In the genomic region with DNA sequence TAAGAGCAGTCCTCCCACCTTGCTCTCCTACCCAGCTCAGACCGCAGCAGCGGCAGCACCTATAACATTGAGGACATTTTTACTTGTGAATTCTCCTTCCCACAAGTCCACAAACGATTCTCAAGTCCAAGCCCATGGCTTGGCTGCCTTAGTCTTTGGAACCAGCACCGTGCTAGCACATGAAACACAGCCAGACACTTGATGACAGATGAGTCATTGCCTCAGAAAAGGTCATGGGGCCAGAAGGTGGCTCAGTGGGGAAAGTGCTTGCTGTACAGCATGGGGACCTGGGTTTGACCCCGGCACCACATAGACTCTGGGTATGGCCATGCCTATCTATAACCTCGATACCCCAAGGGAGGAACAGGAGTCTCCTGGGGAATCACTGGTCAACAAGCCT, we compare ENCODE assay signal across 11 mouse cellular contexts.
A peak's percentile ranks its signal among the peaks of the same experiment; 100 is the strongest.
DNase-seq lines count a peak whose midpoint lies in the region; ATAC-seq lines count a peak whose summit lies in the region.
"Had no signal": no experiment of that assay in that cellular context is flagged by ENCODE, and none has a peak within 500 bp of the region (broad histone marks: within the 10 kb centered on the region; RNA-seq: fewer than 3 reads in every experiment).

No protein-coding gene starts in this region.

- WGBS in heart, embryonic 11.5 days (ENCODE audit: insufficient replicate concordance): 36% methylated on average over 6 of the region's 6 CpGs
- 67% methylated on average over 6 of the region's 6 CpGs for WGBS in liver, embryonic 12.5 days (ENCODE audit: insufficient replicate concordance)

- H3K36me3 ChIP-seq in heart, embryonic 11.5 days (ENCODE audit: control insufficient read depth, insufficient read depth, low read length): no peaks in the 10 kb centered on the region
- H3K36me3 ChIP-seq in liver, embryonic 12.5 days: no peaks in the 10 kb centered on the region
- H3K36me3 ChIP-seq: neural tube, embryonic 12.5 days had no signal

- no peak overlapping the region for H3K4me3 ChIP-seq in heart, embryonic 11.5 days (ENCODE audit: low read depth, low read length)
- no peak overlapping the region for H3K4me3 ChIP-seq in liver, embryonic 12.5 days
- H3K4me3 ChIP-seq: neural tube, embryonic 12.5 days had no signal

- no peak for ATAC-seq in heart, embryonic 11.5 days (replicated peaks; ENCODE audit: insufficient number of reproducible peaks, low FRiP score, low TSS enrichment)
- no peak for ATAC-seq in activated CD4-positive, CD25-positive, alpha-beta regulatory T cell, adult 4 months
- ATAC-seq in liver, embryonic 12.5 days: no peak
- ATAC-seq: hindbrain, postnatal 0 days; Patski had no signal

- H3K4me1 ChIP-seq in heart, embryonic 11.5 days (ENCODE audit: control insufficient read depth, insufficient read depth, low read length): peaks cover 34% of the 10 kb centered on the region
- peaks cover 5% of the 10 kb centered on the region; the same call in 1 of the 2 replicates for H3K4me1 ChIP-seq in liver, embryonic 12.5 days
- H3K4me1 ChIP-seq: neural tube, embryonic 12.5 days had no signal

- no peak overlapping the region for H3K4me2 ChIP-seq in heart, embryonic 11.5 days
- no peak overlapping the region for H3K4me2 ChIP-seq in liver, embryonic 12.5 days
- H3K4me2 ChIP-seq: neural tube, embryonic 12.5 days had no signal

- peak overlapping the region; percentile 50; the same call in 1 of the 2 replicates for H3K27ac ChIP-seq in heart, embryonic 11.5 days (ENCODE audit: low read depth, low read length)
- no peak overlapping the region for H3K27ac ChIP-seq in liver, embryonic 12.5 days
- H3K27ac ChIP-seq: hindbrain, postnatal 0 days; neural tube, embryonic 12.5 days had no signal

- peak; percentile 73 for DNase-seq in 3T3-L1 (ENCODE audit: low read depth, low spot score)
- peak; percentile 16 for DNase-seq in NIH3T3 (ENCODE audit: low read depth)
- DNase-seq in cerebellum, adult 9-11 months: peak; percentile 72
- no peak for DNase-seq in left cerebral cortex, adult 9 months (ENCODE audit: low spot score in 2 of 2)
- DNase-seq in kidney, adult 8-10 months: no peak

- H3K9ac ChIP-seq in heart, embryonic 11.5 days (ENCODE audit: low read depth, low read length): no peak overlapping the region
- H3K9ac ChIP-seq in liver, embryonic 12.5 days: no peak overlapping the region
- H3K9ac ChIP-seq: neural tube, embryonic 12.5 days had no signal

- H3K27me3 ChIP-seq in heart, embryonic 11.5 days (ENCODE audit: control insufficient read depth, insufficient read depth, low read length): no peaks in the 10 kb centered on the region
- peaks cover 22% of the 10 kb centered on the region; the same call in 1 of the 2 replicates for H3K27me3 ChIP-seq in liver, embryonic 12.5 days (replicated peaks)
- H3K27me3 ChIP-seq: neural tube, embryonic 12.5 days; Patski had no signal

- no peaks in the 10 kb centered on the region for H3K9me3 ChIP-seq in heart, embryonic 11.5 days (replicated peaks; ENCODE audit: control insufficient read depth, low read length)
- H3K9me3 ChIP-seq in liver, embryonic 12.5 days (replicated peaks): no peaks in the 10 kb centered on the region
- H3K9me3 ChIP-seq: neural tube, embryonic 12.5 days had no signal

Comparison
In these comparisons a context has a peak if more than half of its experiments do, and no peak if none do; other contexts are left out.
1. DNase-seq: peak in 3T3-L1 (single experiment), NIH3T3 (single experiment) and cerebellum, adult 9-11 months (single experiment); none in left cerebral cortex, adult 9 months (0 of 2) and kidney, adult 8-10 months (0 of 2).